Mouse (Mus musculus): ENCODE measurements around the gene Zdhhc16. TPM values are rescaled to one million over a fixed set of nuclear protein-coding genes. Genes with fewer than 3 reads are reported as not detected.

Gene Zdhhc16
- polyA plus RNA-seq, 1 experiment from 2014 or later = 59.0 TPM

DNA sequence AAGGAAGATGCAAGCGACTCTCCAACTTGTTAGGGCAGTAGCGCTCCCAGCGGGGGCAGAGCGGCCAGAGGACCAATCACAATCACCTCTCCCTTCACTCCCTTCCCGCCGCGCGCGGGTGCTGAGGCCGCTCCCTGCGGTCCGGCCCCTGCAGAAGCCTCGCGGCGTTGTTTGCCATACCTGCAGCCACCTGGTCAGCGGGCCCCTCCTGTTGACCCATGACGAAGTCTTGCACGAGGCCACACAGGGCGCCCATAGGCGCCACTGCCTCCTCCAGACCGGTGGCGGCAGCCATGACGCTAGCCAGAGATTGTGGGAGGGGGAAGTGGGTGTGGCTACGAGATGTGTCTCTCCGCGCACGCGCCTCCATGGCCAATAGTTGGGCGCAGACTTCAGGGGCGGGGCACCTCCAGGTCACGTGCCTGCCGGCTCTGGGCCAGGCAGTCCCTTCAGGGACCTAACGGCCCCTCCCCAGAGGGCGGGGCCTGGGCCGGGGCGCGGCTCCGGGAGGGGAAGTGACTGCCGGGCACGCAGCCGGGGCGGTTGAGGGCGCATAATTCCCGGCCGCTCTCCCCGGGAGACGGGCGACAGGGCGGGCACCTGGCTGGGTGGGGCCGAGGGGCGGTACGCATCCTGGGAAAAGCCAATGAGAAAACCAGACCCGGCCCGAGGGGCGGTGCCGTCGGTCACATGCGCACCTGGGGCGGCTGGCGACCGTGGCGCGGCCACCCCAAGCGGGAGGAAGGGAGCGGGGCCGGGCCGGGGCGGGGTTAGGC, 47.7 kb downstream of the Zdhhc16 start, which contains the start of gene Mms19:
Gene Mms19 (minus strand): TSS at position 339 of the 776 bp plus-strand sequence.
- peak within 1 kb of the TSS; percentile 74 for H3K9ac ChIP-seq (ENCODE audit: low read depth, low read length)
- peak within 1 kb of the TSS; percentile 83 for H3K4me3 ChIP-seq (ENCODE audit: low read depth, low read length)
- no peaks in the 10 kb centered on the region for H3K36me3 ChIP-seq (ENCODE audit: control insufficient read depth, insufficient read depth, low read length)
- no peaks in the 10 kb centered on the region; the same call in 1 of the 2 replicates for H3K27me3 ChIP-seq (ENCODE audit: control insufficient read depth, insufficient read depth, low read length)
- no peaks in the 10 kb centered on the region; the same call in 1 of the 2 replicates for H3K4me1 ChIP-seq (replicated peaks; ENCODE audit: control insufficient read depth, insufficient read depth, low read length)
- peak; percentile 100 for DNase-seq (ENCODE audit: low spot score)
- ATAC-seq (ENCODE audit: low FRiP score) = peak; percentile 98
- WGBS = under 1% methylated on average over 60 of the region's 68 CpGs
- H3K9me3 ChIP-seq (ENCODE audit: control insufficient read depth, low read length) = no peaks in the 10 kb centered on the region
- H3K27ac ChIP-seq (ENCODE audit: low read depth, low read length) = peak within 1 kb of the TSS; percentile 54
- H3K4me2 ChIP-seq (replicated peaks; ENCODE audit: low read depth, low read length) = peak within 1 kb of the TSS; percentile 100

DNA sequence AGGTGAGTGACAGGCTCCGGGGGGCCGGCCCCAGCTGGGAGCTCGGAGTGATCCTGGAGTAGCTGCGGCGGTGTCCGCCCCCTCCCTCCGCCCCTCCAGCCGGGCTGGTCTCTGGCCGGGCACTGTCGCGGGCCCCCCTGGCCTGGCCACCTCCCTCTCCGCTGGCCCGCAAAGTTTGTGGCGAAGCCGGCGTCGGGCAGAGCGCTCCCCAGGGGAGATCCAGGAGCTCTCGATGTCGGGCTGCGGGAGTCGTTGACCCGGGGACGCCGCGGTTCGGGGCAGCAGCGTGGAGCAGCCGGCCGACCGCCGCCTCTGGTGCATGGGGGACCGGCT, 48.3 kb downstream of the Zdhhc16 start, which contains the start of gene Ubtd1:
Gene Ubtd1 (plus strand): TSS at position 169 of the 333 bp plus-strand sequence.
- no peaks in the 10 kb centered on the region for H3K9me3 ChIP-seq (ENCODE audit: control insufficient read depth, low read length)
- H3K4me2 ChIP-seq (replicated peaks; ENCODE audit: low read depth, low read length) = peak within 1 kb of the TSS; percentile 100
- DNase-seq (ENCODE audit: low spot score) (no peak), ATAC-seq (ENCODE audit: low FRiP score) (no peak)
- H3K27me3 ChIP-seq (ENCODE audit: control insufficient read depth, insufficient read depth, low read length) = no peaks in the 10 kb centered on the region; the same call in 1 of the 2 replicates
- H3K27ac ChIP-seq (ENCODE audit: low read depth, low read length) = peak within 1 kb of the TSS; percentile 54
- H3K9ac ChIP-seq (ENCODE audit: low read depth, low read length) = peak within 1 kb of the TSS; percentile 74
- no peaks in the 10 kb centered on the region; the same call in 1 of the 2 replicates for H3K4me1 ChIP-seq (replicated peaks; ENCODE audit: control insufficient read depth, insufficient read depth, low read length)
- H3K36me3 ChIP-seq (ENCODE audit: control insufficient read depth, insufficient read depth, low read length) = no peaks in the 10 kb centered on the region
- H3K4me3 ChIP-seq (ENCODE audit: low read depth, low read length) = peak within 1 kb of the TSS; percentile 83
- under 1% methylated on average over 33 of the region's 33 CpGs for WGBS

DNA sequence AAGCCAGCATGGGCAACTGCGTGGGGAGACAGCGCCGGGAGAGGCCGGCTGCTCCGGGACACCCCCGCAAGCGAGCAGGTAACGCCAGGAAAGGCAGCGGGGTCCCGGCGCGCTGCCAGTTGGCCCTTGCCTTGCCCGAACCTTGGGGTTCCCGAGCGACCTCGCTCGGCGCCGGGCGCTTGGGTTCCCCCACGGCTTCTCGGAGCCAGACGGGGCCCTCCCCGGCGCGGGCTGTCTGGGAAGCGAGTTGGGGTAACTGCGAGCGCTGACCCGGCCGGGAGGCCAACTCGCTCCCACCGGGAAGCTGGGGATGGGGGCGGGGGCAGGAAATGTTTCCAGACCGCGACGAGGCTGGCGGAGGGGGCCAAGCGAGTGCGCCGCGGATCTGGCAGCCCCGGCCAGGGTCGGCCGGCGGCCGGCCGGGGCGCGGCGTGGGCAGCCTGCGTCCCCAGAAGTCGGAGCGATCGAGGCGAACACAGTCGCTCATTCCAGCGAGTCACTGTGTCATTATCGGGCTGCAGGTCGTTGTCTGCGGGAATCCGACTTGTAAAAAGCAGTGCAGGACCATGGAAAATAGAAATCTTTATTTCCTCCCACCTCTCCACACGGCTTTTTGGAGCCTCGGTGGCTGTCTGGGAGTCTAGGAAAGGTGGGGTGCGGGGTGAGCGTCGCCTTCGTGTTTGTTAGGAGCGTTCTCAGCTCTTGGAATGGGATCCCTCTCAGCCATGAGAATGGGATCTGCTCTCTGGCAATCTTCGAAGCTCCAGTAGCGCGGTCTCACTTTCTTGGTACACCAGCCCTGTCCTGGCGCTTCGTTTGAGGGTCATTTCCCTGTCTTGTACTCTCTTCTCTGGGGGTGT, 48.9 kb downstream of the Zdhhc16 start:
- under 1% methylated on average over 73 of the region's 74 CpGs for whole genome bisulfite sequencing
- DNase-seq (ENCODE audit: low spot score) = peak; percentile 58

DNA sequence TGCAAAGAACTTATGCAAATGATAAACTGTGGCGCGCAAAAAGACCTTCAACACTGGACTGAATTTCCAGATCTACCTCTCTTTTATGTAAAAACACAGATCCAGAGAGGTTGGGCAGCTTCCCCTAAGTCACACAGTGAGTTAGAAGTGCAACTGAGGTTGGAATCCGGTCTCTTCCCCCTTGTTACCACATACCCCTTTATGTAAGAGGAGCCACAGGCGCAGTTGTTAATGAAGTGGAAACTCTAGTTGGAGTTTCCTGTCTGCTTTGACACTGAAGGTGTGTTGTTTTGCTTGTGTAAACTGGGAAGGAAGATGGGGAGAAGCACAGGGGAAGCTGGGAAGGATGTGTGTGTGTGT, 49.5 kb downstream of the Zdhhc16 start:
- Histone ChIP-seq H3K36me3 (ENCODE audit: control insufficient read depth, insufficient read depth, low read length) (no peaks in the 10 kb centered on the region), H3K27ac (ENCODE audit: low read depth, low read length) (no peak overlapping the region), H3K9me3 (ENCODE audit: control insufficient read depth, low read length) (no peaks in the 10 kb centered on the region), H3K9ac (ENCODE audit: low read depth, low read length) (peak overlapping the region; percentile 74; the same call in 1 of the 2 replicates), H3K4me1 (replicated peaks; ENCODE audit: control insufficient read depth, insufficient read depth, low read length) (no peaks in the 10 kb centered on the region; the same call in 1 of the 2 replicates), H3K4me2 (replicated peaks; ENCODE audit: low read depth, low read length) (peak overlapping the region; percentile 100), H3K4me3 (ENCODE audit: low read depth, low read length) (peak overlapping the region; percentile 83), H3K27me3 (ENCODE audit: control insufficient read depth, insufficient read depth, low read length) (no peaks in the 10 kb centered on the region; the same call in 1 of the 2 replicates)
- 8% methylated on average over 4 of the region's 4 CpGs for WGBS
- ATAC-seq (ENCODE audit: low FRiP score) (no peak), DNase-seq (ENCODE audit: low spot score) (no peak)

More for the DNA sequence above, 48.9 kb downstream of the Zdhhc16 start:
- Histone ChIP-seq H3K9ac (ENCODE audit: low read depth, low read length) (peak overlapping the region; percentile 74), H3K4me1 (replicated peaks; ENCODE audit: control insufficient read depth, insufficient read depth, low read length) (no peaks in the 10 kb centered on the region; the same call in 1 of the 2 replicates), H3K27ac (ENCODE audit: low read depth, low read length) (peak overlapping the region; percentile 54), H3K36me3 (ENCODE audit: control insufficient read depth, insufficient read depth, low read length) (no peaks in the 10 kb centered on the region), H3K4me3 (ENCODE audit: low read depth, low read length) (peak overlapping the region; percentile 83), H3K27me3 (ENCODE audit: control insufficient read depth, insufficient read depth, low read length) (no peaks in the 10 kb centered on the region; the same call in 1 of the 2 replicates), H3K9me3 (ENCODE audit: control insufficient read depth, low read length) (no peaks in the 10 kb centered on the region), H3K4me2 (replicated peaks; ENCODE audit: low read depth, low read length) (peak overlapping the region; percentile 100)
- ATAC-seq (ENCODE audit: low FRiP score) = no peak

DNA sequence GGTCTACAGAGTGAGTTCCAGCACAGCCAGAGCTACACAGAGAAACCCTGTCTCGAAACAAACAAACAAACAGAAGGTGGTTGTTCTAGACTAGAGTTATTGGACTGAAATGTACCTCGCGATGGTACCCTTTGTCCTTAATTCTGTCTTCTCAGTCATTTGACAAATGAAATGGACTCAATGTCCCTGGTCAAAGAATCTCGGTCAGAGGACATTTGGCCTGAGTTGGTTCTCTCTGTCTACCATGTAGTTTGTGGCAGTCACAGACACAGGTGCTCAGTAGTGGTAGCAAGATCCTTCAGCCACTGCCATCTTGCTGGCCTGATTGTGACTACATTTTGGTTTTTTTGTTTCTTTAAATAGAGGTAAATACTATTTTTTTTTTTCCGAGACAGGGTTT, 52.7 kb downstream of the Zdhhc16 start:
- Histone ChIP-seq H3K9me3 (ENCODE audit: control insufficient read depth, low read length) (no peaks in the 10 kb centered on the region), H3K27ac (ENCODE audit: low read depth, low read length) (no peak overlapping the region), H3K27me3 (ENCODE audit: control insufficient read depth, insufficient read depth, low read length) (no peaks in the 10 kb centered on the region; the same call in 1 of the 2 replicates), H3K36me3 (ENCODE audit: control insufficient read depth, insufficient read depth, low read length) (no peaks in the 10 kb centered on the region), H3K4me3 (ENCODE audit: low read depth, low read length) (no peak overlapping the region), H3K4me2 (replicated peaks; ENCODE audit: low read depth, low read length) (no peak overlapping the region), H3K9ac (ENCODE audit: low read depth, low read length) (no peak overlapping the region), H3K4me1 (replicated peaks; ENCODE audit: control insufficient read depth, insufficient read depth, low read length) (no peaks in the 10 kb centered on the region; the same call in 1 of the 2 replicates)
- 91% methylated on average over 5 of the region's 5 CpGs for WGBS
- DNase-seq (ENCODE audit: low spot score) (no peak), ATAC-seq (ENCODE audit: low FRiP score) (no peak)

DNA sequence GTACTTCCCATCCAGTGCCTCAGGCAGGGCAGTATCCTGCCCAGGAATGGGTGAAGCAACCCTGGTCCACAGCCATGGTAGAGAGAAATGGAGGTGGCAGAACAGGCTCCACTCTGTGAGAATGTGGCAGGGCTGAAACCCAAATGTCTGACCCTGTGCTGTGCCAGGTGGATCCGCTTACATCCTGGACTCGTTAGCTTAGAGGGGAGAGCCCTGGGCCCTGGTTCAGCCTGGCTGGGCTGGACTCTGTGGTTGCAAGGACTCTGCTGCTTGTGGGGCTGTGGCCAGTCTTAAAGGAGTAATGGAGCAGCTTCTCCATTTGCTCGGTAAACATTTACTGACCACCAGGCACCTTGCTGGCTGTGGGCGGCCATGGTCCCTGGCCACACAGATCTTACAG, 53.9 kb downstream of the Zdhhc16 start:
- Histone ChIP-seq H3K9ac (ENCODE audit: low read depth, low read length) (no peak overlapping the region), H3K4me2 (replicated peaks; ENCODE audit: low read depth, low read length) (no peak overlapping the region), H3K36me3 (ENCODE audit: control insufficient read depth, insufficient read depth, low read length) (no peaks in the 10 kb centered on the region), H3K4me3 (ENCODE audit: low read depth, low read length) (no peak overlapping the region), H3K27me3 (ENCODE audit: control insufficient read depth, insufficient read depth, low read length) (no peaks in the 10 kb centered on the region; the same call in 1 of the 2 replicates), H3K9me3 (ENCODE audit: control insufficient read depth, low read length) (no peaks in the 10 kb centered on the region), H3K27ac (ENCODE audit: low read depth, low read length) (no peak overlapping the region), H3K4me1 (replicated peaks; ENCODE audit: control insufficient read depth, insufficient read depth, low read length) (no peaks in the 10 kb centered on the region; the same call in 1 of the 2 replicates)
- DNase-seq (ENCODE audit: low spot score) (no peak), ATAC-seq (ENCODE audit: low FRiP score) (no peak)
- WGBS = 93% methylated on average over 4 of the region's 4 CpGs

DNA sequence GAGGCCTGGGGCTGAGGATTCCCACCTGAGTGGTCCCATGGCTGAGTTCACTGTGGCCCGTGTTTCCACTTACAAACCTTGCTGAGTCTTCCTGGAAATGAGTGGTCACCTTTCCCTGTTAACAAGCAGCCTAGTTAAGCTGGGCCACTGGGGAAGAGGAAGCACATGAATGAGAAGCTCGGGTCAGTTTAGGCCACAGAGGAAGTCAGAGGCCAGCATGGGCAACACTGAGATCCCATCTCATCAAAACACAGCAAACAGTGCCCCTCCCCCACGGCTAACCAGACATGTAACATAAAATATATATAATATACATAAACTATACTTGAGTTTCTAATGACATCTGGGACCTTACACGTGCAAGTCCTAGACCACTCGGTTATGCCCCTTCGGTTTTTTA, 56.5 kb downstream of the Zdhhc16 start:
- ATAC-seq (ENCODE audit: low FRiP score) (no peak), DNase-seq (ENCODE audit: low spot score) (no peak)

DNA sequence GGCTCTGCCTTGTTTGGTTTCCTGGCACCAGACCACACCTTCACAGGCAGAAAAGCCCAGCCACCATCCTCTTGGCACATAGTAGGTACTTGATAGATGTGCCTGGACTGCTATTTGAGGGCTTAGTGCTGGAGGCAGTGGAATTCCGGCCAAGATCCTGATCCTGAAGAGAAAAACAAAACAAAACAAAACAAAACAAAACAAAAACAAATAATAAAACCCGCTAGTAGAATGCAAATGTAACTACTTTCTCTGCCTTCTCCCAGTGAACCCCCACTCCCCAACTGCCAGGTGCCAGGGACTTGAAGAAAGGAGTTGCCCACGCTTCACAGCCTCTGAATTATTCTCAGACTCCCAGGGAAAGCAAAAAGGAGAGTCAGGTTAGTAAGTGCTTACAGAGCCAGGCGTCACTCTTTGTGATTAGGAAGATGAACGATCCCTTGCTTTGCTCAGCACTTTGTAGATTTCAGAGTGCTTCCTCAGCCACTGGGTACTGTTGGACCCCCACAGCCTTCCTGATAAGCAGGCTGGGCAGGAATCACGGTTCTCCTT, 58.7 kb downstream of the Zdhhc16 start:
- Histone ChIP-seq H3K27me3 (ENCODE audit: control insufficient read depth, insufficient read depth, low read length) (no peaks in the 10 kb centered on the region), H3K4me3 (ENCODE audit: low read depth, low read length) (no peak overlapping the region), H3K36me3 (ENCODE audit: control insufficient read depth, insufficient read depth, low read length) (no peaks in the 10 kb centered on the region), H3K4me1 (replicated peaks; ENCODE audit: control insufficient read depth, insufficient read depth, low read length) (no peaks in the 10 kb centered on the region), H3K9me3 (ENCODE audit: control insufficient read depth, low read length) (no peaks in the 10 kb centered on the region), H3K27ac (ENCODE audit: low read depth, low read length) (no peak overlapping the region), H3K9ac (ENCODE audit: low read depth, low read length) (no peak overlapping the region), H3K4me2 (replicated peaks; ENCODE audit: low read depth, low read length) (no peak overlapping the region)
- 28% methylated on average over 6 of the region's 6 CpGs for WGBS
- DNase-seq (ENCODE audit: low spot score) (no peak), ATAC-seq (ENCODE audit: low FRiP score) (no peak)

More for the DNA sequence above, 56.5 kb downstream of the Zdhhc16 start:
- Histone ChIP-seq H3K27ac (ENCODE audit: low read depth, low read length) (no peak overlapping the region), H3K4me2 (replicated peaks; ENCODE audit: low read depth, low read length) (no peak overlapping the region), H3K27me3 (ENCODE audit: control insufficient read depth, insufficient read depth, low read length) (no peaks in the 10 kb centered on the region), H3K9me3 (ENCODE audit: control insufficient read depth, low read length) (no peaks in the 10 kb centered on the region), H3K9ac (ENCODE audit: low read depth, low read length) (no peak overlapping the region), H3K4me1 (replicated peaks; ENCODE audit: control insufficient read depth, insufficient read depth, low read length) (no peaks in the 10 kb centered on the region), H3K36me3 (ENCODE audit: control insufficient read depth, insufficient read depth, low read length) (no peaks in the 10 kb centered on the region), H3K4me3 (ENCODE audit: low read depth, low read length) (no peak overlapping the region)
- WGBS = 85% methylated on average over 6 of the region's 6 CpGs
